Mouse (Mus musculus) macrophage (primary cell): Measurements from ENCODE around the gene Bag1. TPM values are rescaled to one million over a fixed set of nuclear protein-coding genes. Genes with fewer than 3 reads are reported as not detected.

Experiments
- H3K27ac ChIP-seq: fragments of 350-480 bp; formaldehyde crosslinking; 2 replicates; pipeline ENCODE4 v1.9.0; 2021
- H3K36me3 ChIP-seq: fragments of 350-480 bp; formaldehyde crosslinking; 2 replicates; pipeline ENCODE4 v1.9.0; 2021; ENCODE audit errors: inconsistent target
- H3K4me3 ChIP-seq: fragments of 350-480 bp; formaldehyde crosslinking; 2 replicates; pipeline ENCODE4 v1.9.0; 2021; ENCODE audit errors: inconsistent target
- H3K79me2 ChIP-seq: fragments of 350-480 bp; formaldehyde crosslinking; 2 replicates; pipeline ENCODE4 v1.9.0; 2021; ENCODE audit errors: inconsistent target
- WGBS: methylation state at CpG from one replicate; pipeline ENCODE4 v1.1.7; 2026; ENCODE audit warnings: inconsistent platforms; ENCODE audit not compliant: missing documents; 5-methylcytosine and 5-hydroxymethylcytosine counted together
- polyA plus RNA-seq: library from polyadenylated mRNA; stranded (reverse); fragments of 250-400 nt; gene quantifications from 3 replicates; pipeline ENCODE4 v1.2.4, GENCODE M21; 2018; ENCODE audit warnings: inconsistent platforms
- total RNA-seq, 78 experiments: library from RNA; depleted of rRNA; stranded (reverse); fragments of 250-400 nt; gene quantifications; 1 replicate in 9 of 78; 2 replicates in 24 of 78; 3 replicates in 43 of 78; 4 replicates in 2 of 78; pipeline ENCODE4 v1.2.4; 2018; ENCODE audit warnings: inconsistent platforms in 56 of 78

The Bag1 gene
- 10 to 100 TPM in 25 of 26 experiments, 1 to 10 TPM in 1; 8.9 to 77.4 (median 28.2) TPM for total RNA-seq (2018; cell fraction: chromatin; rRNA removed)
- total RNA-seq (2018; cell fraction: cytosol; rRNA removed): 100 to 1,000 TPM; 140 to 227 (median 185) TPM
- 100 to 1,000 TPM in 1 of 26 experiments, 10 to 100 TPM in 25; 22.8 to 106 (median 52.4) TPM for total RNA-seq (2018; cell fraction: nucleus; rRNA removed)
- polyA plus RNA-seq: 163 to 229 TPM (median 217 TPM) in 3 replicates

GRCm38 (mm10) chr4:40948160-40948708, at the start of gene Bag1, which contains the start of gene Chmp5:
Bag1 (minus strand) TSS chr4:40948294.
Chmp5 (plus strand) TSS chr4:40948407.
- peaks cover 53% of the 10 kb centered on the region for H3K36me3 ChIP-seq
- peak within 1 kb of the TSS; percentile 81 for H3K27ac ChIP-seq
- WGBS: under 1% methylated on average over 46 of the region's 50 CpGs
- H3K4me3 ChIP-seq: peak within 1 kb of the TSS; percentile 100
- peaks cover 71% of the 10 kb centered on the region for H3K79me2 ChIP-seq

- Histone ChIP-seq H3K4me3 (no peak overlapping the region), H3K36me3 (peaks cover 97% of the 10 kb centered on the region), H3K79me2 (no peaks in the 10 kb centered on the region), H3K27ac (no peak overlapping the region)
- 92% methylated on average over 6 of the region's 6 CpGs for WGBS
These were observed 48.2 kb upstream of the Bag1 start for GRCm38 (mm10) chr4:40996302-40996701.

DNA sequence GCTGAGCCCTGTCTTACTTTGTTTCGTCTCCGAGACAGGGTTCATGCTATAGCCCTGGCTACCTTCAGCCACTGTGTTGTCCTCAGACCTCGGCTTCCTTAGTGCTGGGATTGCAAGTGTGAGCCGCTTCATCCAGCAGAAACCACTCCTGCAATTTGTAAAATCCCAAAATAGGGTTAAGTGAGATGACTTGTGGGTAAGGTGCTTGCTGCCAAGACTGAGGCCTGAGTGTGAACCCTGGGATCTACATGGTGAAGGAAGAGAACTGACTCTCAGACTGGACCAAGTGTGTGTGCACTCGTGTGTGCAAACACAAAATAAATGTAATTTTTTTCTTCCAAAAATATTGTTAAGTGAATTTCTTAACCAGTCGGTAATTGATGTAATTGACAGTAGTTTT, 41.5 kb upstream of the Bag1 start:
- 93% methylated on average over 6 of the region's 6 CpGs for WGBS
- Histone ChIP-seq H3K27ac (no peak overlapping the region), H3K79me2 (no peaks in the 10 kb centered on the region), H3K4me3 (no peak overlapping the region), H3K36me3 (peaks cover 93% of the 10 kb centered on the region)

DNA sequence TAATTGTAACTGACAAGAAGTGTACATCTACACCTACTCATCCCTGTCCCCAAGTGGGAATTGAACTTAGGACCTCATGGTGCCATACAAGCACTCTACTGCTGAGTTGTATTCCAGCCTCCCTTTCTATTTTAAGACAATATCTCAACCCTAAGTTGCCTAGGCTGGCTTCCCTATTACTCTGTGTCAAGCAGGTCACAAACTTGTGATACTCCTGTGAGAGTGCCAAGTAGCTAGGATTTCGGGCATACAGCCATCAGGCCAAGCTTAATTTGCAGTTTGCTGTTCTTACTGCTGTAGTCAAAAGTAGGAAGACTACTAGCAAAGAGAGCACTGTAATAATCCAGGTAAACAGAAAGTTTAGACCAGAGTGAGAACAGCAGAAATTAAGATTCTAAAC, 35.6 kb upstream of the Bag1 start:
- Histone ChIP-seq H3K36me3 (peaks cover 73% of the 10 kb centered on the region), H3K79me2 (peaks cover 40% of the 10 kb centered on the region), H3K4me3 (no peak overlapping the region), H3K27ac (no peak overlapping the region)
- 91% methylated on average over 1 of the region's 1 CpGs for WGBS

- no peak overlapping the region for H3K27ac ChIP-seq
- H3K36me3 ChIP-seq: peaks cover 68% of the 10 kb centered on the region
- no peak overlapping the region for H3K4me3 ChIP-seq
- 89% methylated on average over 3 of the region's 3 CpGs for WGBS
- peaks cover 47% of the 10 kb centered on the region for H3K79me2 ChIP-seq
These were observed 34.4 kb upstream of the Bag1 start for GRCm38 (mm10) chr4:40982486-40982885.

GRCm38 (mm10) chr4:40979430-40979829, 31.3 kb upstream of the Bag1 start:
- 100% methylated on average over 1 of the region's 1 CpGs for WGBS
- H3K79me2 ChIP-seq: peaks cover 77% of the 10 kb centered on the region
- peaks cover 53% of the 10 kb centered on the region for H3K36me3 ChIP-seq
- no peak overlapping the region for H3K4me3 ChIP-seq
- no peak overlapping the region for H3K27ac ChIP-seq

DNA sequence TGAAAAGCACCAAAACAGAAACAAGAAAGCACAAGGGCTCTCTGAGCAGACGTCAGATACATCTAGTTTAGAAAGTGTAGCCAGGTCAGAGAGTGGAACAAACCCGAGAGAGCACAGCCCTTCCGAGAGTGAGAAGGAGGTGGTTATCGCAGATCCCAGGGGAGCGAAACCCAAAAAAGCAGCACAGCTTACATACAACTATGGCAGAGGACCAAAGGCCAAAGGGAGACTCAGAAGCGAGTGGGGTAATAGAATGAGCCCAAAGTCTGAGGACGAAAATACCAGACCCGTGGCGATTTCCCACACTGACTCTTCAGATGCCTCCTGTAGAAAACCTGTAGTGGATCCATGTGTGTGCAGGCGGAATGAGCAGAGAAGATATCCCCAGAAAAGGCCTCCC, 28.6 kb upstream of the Bag1 start:
- Histone ChIP-seq H3K4me3 (no peak overlapping the region), H3K27ac (no peak overlapping the region), H3K36me3 (peaks cover 46% of the 10 kb centered on the region), H3K79me2 (peaks cover 94% of the 10 kb centered on the region)
- WGBS: 98% methylated on average over 10 of the region's 10 CpGs

DNA sequence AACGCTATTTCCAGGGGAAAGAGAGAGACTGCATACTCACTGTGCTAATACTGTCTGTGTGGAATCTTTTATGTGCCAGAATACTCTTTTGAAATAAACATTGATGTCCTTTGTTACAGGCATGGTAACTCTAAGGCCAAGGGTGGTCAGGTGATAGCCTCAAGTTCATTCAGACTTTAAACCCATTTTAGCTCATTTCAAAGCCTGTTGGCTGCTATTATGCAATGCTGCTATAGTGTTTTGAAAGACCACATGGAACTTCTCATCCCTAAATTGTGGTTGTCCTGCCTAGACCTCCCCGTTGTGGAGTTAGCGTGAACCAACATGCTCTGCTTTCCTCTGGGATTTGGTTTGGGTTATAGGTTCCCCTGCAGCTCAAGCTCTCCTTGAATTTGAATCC, 27.6 kb upstream of the Bag1 start:
- no peak overlapping the region for H3K27ac ChIP-seq
- peaks cover 36% of the 10 kb centered on the region for H3K36me3 ChIP-seq
- peaks cover 88% of the 10 kb centered on the region for H3K79me2 ChIP-seq
- 92% methylated on average over 2 of the region's 3 CpGs for WGBS
- no peak overlapping the region for H3K4me3 ChIP-seq

DNA sequence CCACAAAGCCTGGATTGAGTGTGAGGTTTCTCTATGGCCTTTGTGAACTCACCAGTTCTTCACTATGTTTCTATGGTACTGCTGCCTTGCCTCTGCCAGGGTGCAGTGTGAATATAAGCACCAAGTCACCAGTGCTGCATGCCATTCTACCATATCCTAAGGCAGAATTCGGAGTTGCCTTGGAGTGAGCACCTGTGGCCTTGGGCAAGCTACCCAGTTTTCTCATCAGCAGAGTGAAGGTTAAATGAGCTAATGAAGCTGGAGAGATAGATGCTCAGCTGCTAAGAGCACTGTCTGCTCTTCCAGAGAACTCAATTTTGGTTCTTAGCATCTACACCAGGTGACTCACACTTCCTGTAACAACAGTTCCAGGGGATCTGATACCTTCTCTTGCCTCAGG, 25.9 kb upstream of the Bag1 start:
- Histone ChIP-seq H3K36me3 (peaks cover 19% of the 10 kb centered on the region; the same call in 1 of the 2 replicates), H3K79me2 (peaks cover 71% of the 10 kb centered on the region), H3K27ac (no peak overlapping the region), H3K4me3 (no peak overlapping the region)
- 100% methylated on average over 1 of the region's 1 CpGs for WGBS

GRCm38 (mm10) chr4:40971744-40972143, 23.6 kb upstream of the Bag1 start:
- H3K79me2 ChIP-seq: peaks cover 54% of the 10 kb centered on the region
- H3K27ac ChIP-seq: peak overlapping the region; percentile 37
- peak overlapping the region; percentile 53 for H3K4me3 ChIP-seq
- 26% methylated on average over 13 of the region's 13 CpGs for WGBS
- 0 out of 2 replicates have a peak, but pooled peaks cover 6% of the 10 kb centered on the region for H3K36me3 ChIP-seq

DNA sequence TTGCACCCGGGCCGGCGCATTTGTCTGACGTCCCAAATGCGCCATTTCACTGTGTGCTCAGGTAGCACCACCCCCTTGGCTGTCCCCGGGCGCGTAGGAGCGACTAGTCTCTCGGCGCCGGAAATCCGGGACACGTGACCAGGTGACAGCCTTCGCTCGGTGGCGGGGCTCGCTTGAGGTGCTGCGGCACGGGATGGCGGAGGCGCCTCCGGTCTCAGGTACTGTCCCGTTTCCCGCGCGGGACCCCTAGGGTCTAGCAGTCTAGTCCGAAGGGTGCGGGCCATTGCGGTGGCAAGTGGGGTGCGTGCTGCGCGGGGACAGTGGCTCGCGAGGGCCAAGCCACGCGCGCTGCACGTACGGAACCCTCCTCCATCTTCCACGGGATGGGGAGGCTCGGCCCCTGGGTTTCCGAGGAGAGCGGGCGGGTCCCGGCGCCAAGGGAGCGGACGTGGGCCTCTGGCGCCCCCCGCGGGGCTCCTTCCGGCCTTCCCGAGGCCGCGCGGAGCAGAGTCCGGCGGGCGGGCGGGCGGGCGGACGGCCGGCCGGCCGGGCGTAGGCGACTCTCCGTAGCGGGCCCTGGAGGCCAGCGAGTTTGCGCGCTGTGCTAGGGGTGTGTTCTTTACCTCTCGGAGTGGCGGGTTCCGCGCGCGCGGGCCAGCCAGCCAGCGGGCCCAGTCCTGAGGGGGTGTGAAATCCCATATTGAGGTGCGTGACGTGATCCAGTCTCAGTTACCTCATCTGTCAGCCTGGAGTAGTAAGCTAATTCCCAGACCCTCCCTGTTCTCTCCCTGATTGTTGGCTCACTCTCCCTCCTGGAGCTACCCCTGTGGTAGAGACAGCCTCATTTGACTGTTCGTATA, 23.0 kb upstream of the Bag1 start, which contains the start of gene Nfx1:
Gene Nfx1, plus strand, starts transcription at position 65 of the 860 bp plus-strand sequence.
- H3K27ac ChIP-seq: peak within 1 kb of the TSS; percentile 58
- peak within 1 kb of the TSS; percentile 66 for H3K4me3 ChIP-seq
- 0% methylated on average over 46 of the region's 85 CpGs for WGBS
- peaks cover 4% of the 10 kb centered on the region; the same call in 1 of the 2 replicates for H3K36me3 ChIP-seq
- H3K79me2 ChIP-seq: peaks cover 48% of the 10 kb centered on the region

DNA sequence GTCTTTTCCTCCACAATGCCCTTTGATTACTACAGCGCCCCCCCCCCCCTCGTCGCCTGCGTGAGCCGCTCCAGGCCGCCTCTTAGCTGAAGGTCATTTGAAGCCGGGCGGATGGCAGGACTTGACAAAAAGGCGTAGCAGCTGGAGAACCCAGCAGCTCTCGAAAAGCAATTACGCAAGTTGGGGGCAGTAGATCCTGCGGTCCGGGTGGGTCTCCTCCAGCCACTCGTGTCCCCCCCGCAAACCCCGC, 22.4 kb upstream of the Bag1 start:
- Histone ChIP-seq H3K4me3 (peak overlapping the region; percentile 66), H3K36me3 (peaks cover 10% of the 10 kb centered on the region; the same call in 1 of the 2 replicates), H3K79me2 (peaks cover 42% of the 10 kb centered on the region), H3K27ac (peak overlapping the region; percentile 58)
- 1% methylated on average over 9 of the region's 16 CpGs for WGBS

GRCm38 (mm10) chr4:40969781-40970591, 21.9 kb upstream of the Bag1 start:
- peak overlapping the region; percentile 66 for H3K4me3 ChIP-seq
- peak overlapping the region; percentile 58 for H3K27ac ChIP-seq
- peaks cover 37% of the 10 kb centered on the region for H3K79me2 ChIP-seq
- peaks cover 11% of the 10 kb centered on the region; the same call in 1 of the 2 replicates for H3K36me3 ChIP-seq
- 23% methylated on average over 11 of the region's 13 CpGs for WGBS

DNA sequence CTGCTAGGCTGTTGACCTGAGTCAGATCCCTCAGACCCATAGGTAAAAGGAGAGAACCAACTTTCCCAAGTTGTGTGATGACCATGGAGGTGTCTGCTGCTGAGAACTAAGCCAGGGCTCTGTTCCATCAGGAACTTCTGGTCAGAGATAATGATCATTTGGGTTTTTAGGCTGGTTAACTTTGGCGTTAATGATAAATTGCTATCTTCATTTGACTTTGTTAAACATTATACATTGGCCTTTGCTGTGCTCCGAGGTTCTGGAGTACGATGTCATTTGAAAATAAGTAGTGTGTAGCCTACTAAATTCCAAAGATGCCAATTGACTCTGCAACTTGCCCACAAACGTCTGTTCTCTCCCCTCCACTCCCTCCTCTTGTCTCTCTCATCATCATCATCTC, 21.1 kb upstream of the Bag1 start:
- 80% methylated on average over 4 of the region's 4 CpGs for WGBS
- peaks cover 20% of the 10 kb centered on the region; the same call in 1 of the 2 replicates for H3K36me3 ChIP-seq
- peaks cover 29% of the 10 kb centered on the region for H3K79me2 ChIP-seq
- H3K27ac ChIP-seq: no peak overlapping the region
- H3K4me3 ChIP-seq: no peak overlapping the region
